Mouse (Mus musculus): ENCODE measurements around the gene Fyn.

GRCm38 (mm10) chr10:39558492-39559005 lies 189.9 kb downstream of the Fyn start:
- no peak for TF ChIP-seq CTCF (IDR thresholded peaks at IDR 0.05; ENCODE audit: borderline replicate concordance, insufficient read depth, low read length)
- TF ChIP-seq POLR2A (IDR thresholded peaks at IDR 0.05; ENCODE audit: low read depth, low read length) = no peak

All from embryonic fibroblast, embryonic 13.5 days (primary cell).